Mouse (Mus musculus): ENCODE measurements around the gene Baiap2l1. TPM values are rescaled to one million over a fixed set of nuclear protein-coding genes. Genes with fewer than 3 reads are reported as not detected.
"Not testable (repeated sequence)": the region's sequence is repeated elsewhere in the genome, so short reads cannot be mapped to it uniquely, and the experiment has no call there.

The Baiap2l1 gene
- polyA plus RNA-seq, 1 experiment from 2014 or later = 1.3 TPM

DNA sequence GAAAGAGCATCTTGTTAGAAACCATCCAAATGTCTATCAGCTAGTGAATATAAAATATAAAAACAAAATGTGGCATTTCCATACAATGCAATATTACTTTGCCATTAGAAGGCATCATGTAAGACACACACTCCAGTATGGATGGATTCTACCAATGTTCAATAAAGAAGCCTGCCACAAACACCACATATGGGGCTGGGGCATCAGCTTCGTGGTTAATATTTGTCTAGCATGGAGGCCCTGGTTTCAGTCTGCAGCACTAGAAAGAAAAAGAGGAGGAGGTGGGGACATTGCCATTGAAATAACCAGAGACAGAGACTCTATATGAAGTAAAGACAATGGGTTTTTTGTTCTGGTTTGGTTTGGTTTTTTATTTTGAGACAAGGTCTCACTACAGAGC lies 19.1 kb downstream of the Baiap2l1 start:
- WGBS = 55% methylated on average over 1 of the region's 1 CpGs
- Histone ChIP-seq H3K27ac (no peak overlapping the region), H3K36me3 (replicated peaks) (no peaks in the 10 kb centered on the region), H3K27me3 (replicated peaks) (no peaks in the 10 kb centered on the region), H3K4me3 (no peak overlapping the region), H3K9ac (no peak overlapping the region), H3K4me2 (no peak overlapping the region), H3K4me1 (no peaks in the 10 kb centered on the region), H3K9me3 (no peaks in the 10 kb centered on the region)
- ATAC-seq (replicated peaks) = no peak

GRCm38 (mm10) chr5:144335357-144335756 lies 22.6 kb downstream of the Baiap2l1 start:
- H3K9ac ChIP-seq; H3K36me3 ChIP-seq (replicated peaks); H3K9me3 ChIP-seq; H3K4me2 ChIP-seq; H3K4me1 ChIP-seq; H3K27me3 ChIP-seq (replicated peaks); ATAC-seq (replicated peaks); H3K4me3 ChIP-seq; H3K27ac ChIP-seq: not testable (repeated sequence)
- 78% methylated on average over 6 of the region's 6 CpGs for WGBS

DNA sequence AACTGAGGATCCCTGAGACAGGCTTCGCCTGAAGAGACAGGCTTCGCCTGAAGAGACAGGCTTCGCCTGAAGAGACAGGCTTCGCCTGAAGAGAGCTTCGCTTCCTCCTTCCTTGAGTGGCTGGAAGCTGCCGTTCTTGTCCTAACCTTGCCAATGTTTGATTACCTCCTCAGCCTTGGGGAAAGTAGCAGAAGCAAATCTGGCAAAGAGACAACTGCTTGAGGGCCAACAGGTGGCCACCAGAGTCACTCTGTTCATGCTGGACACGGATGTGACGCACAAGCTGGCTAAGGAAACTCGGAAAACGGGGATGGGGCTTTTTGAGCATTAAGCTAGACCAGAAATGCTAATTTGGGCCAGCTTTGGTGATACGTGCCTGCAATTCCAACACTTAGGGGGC lies 23.9 kb downstream of the Baiap2l1 start:
- no peaks in the 10 kb centered on the region for H3K4me1 ChIP-seq
- no peak overlapping the region for H3K4me3 ChIP-seq
- H3K27me3 ChIP-seq (replicated peaks) = no peaks in the 10 kb centered on the region
- no peaks in the 10 kb centered on the region for H3K9me3 ChIP-seq
- no peak overlapping the region for H3K27ac ChIP-seq
- no peak for ATAC-seq (replicated peaks)
- H3K4me2 ChIP-seq = no peak overlapping the region
- WGBS = 91% methylated on average over 11 of the region's 11 CpGs
- no peaks in the 10 kb centered on the region for H3K36me3 ChIP-seq (replicated peaks)
- H3K9ac ChIP-seq = no peak overlapping the region

DNA sequence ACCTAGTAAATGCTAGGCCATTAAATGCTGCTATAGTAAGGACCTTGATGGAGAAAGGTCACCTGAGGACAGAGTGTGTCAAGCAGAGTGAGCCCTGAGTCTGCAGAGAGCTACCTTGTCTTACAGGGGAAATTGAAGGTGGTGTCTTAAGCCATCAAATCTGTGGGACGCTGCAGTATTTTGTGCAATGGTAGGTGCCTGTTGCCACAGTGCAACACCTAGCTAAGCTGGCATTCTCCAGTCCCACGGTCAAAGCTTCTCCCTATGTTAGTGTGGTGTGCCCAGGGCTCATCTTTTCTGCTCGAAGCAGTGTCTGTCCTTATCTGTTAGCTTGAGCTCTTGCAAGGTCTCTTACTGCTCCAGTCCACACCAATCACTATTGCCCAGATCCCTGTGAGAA lies 35.2 kb downstream of the Baiap2l1 start:
- Histone ChIP-seq H3K27me3 (replicated peaks) (no peaks in the 10 kb centered on the region), H3K9me3 (no peaks in the 10 kb centered on the region), H3K36me3 (replicated peaks) (no peaks in the 10 kb centered on the region), H3K4me3 (no peak overlapping the region), H3K27ac (no peak overlapping the region), H3K4me2 (no peak overlapping the region), H3K9ac (no peak overlapping the region), H3K4me1 (no peaks in the 10 kb centered on the region; the same call in 1 of the 2 replicates)
- ATAC-seq (replicated peaks) = no peak
- WGBS = 86% methylated on average over 3 of the region's 3 CpGs

DNA sequence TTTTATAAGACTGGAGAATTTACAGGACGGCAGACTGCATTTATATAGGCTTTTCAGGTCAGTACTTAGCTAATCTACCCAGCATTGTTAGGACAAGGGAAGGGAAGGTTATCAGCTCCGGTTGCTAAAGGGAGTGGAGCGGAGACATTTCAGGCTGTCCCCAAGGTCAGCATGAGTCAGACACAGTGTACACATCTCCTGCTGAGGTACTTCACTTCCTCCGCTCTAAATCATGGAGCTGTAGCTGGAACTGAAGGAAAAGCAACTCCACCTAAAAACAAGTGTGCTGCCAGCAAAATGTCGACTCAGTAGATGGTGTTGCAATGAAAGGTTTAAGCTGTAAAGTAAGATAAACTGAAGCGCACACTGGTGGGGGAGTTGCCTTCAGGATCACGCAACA lies 36.2 kb downstream of the Baiap2l1 start:
- no peak overlapping the region for H3K4me3 ChIP-seq
- H3K9me3 ChIP-seq = no peaks in the 10 kb centered on the region
- no peak for ATAC-seq (replicated peaks)
- H3K4me1 ChIP-seq = no peaks in the 10 kb centered on the region; the same call in 1 of the 2 replicates
- H3K27me3 ChIP-seq (replicated peaks) = no peaks in the 10 kb centered on the region
- no peak overlapping the region for H3K27ac ChIP-seq
- 81% methylated on average over 7 of the region's 7 CpGs for WGBS
- no peak overlapping the region for H3K9ac ChIP-seq
- no peak overlapping the region for H3K4me2 ChIP-seq
- H3K36me3 ChIP-seq (replicated peaks) = no peaks in the 10 kb centered on the region

GRCm38 (mm10) chr5:144318286-144318685 lies 39.6 kb downstream of the Baiap2l1 start:
- ATAC-seq (replicated peaks) = no peak
- H3K4me1 ChIP-seq = no peaks in the 10 kb centered on the region; the same call in none of the 2 replicates
- H3K27ac ChIP-seq = no peak overlapping the region
- no peak overlapping the region for H3K4me2 ChIP-seq
- no peaks in the 10 kb centered on the region for H3K36me3 ChIP-seq (replicated peaks)
- no peak overlapping the region for H3K9ac ChIP-seq
- no peak overlapping the region for H3K4me3 ChIP-seq
- no peaks in the 10 kb centered on the region for H3K9me3 ChIP-seq
- no peaks in the 10 kb centered on the region for H3K27me3 ChIP-seq (replicated peaks)
- 60% methylated on average over 6 of the region's 6 CpGs for WGBS

DNA sequence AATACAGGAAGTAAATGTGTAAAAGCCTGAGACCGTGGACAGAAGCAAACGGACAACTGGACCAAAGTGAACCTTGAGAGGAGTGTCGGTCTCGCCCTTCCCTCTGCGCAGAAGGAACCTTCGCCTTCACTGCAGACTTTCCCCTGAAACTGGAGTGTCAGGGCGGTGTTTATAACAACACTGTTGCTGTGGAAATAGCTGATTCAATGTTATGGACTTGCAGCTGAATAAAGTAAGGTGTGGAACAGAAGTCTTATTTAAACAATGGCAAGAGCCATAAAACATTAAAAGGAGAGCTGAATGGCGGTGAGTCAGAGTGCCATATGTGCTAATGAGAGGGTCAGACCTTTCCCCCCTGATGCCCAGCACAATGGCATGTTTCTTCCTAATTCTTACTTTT lies 40.5 kb downstream of the Baiap2l1 start:
- Histone ChIP-seq H3K9ac (no peak overlapping the region), H3K27me3 (replicated peaks) (no peaks in the 10 kb centered on the region), H3K36me3 (replicated peaks) (no peaks in the 10 kb centered on the region), H3K4me1 (no peaks in the 10 kb centered on the region; the same call in none of the 2 replicates), H3K9me3 (no peaks in the 10 kb centered on the region), H3K27ac (no peak overlapping the region), H3K4me3 (no peak overlapping the region), H3K4me2 (no peak overlapping the region)
- WGBS = 92% methylated on average over 8 of the region's 8 CpGs
- ATAC-seq (replicated peaks) = no peak

DNA sequence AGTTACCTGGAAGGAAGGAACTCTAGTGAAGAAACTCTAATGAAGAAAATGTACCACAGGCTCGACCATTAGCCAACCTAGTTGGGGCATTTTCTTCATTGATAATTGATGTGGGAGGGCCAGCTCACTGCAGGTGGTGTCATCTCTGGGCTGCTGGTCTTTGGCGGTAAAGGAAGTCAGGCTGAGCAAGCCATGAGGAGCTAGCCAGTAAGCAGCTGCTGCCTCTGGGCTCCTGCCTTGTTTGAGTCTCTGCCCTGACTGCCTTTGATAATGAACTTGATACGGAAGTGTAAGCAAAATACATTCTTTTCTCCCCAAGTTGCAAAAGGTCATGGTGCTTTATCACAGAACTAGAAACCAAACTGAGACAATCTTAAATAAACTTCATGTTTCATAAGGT lies 41.5 kb downstream of the Baiap2l1 start:
- no peaks in the 10 kb centered on the region; the same call in none of the 2 replicates for H3K4me1 ChIP-seq
- no peaks in the 10 kb centered on the region for H3K36me3 ChIP-seq (replicated peaks)
- H3K27me3 ChIP-seq (replicated peaks) = no peaks in the 10 kb centered on the region
- no peak overlapping the region for H3K9ac ChIP-seq
- no peak for ATAC-seq (replicated peaks)
- no peak overlapping the region for H3K4me3 ChIP-seq
- WGBS = 76% methylated on average over 3 of the region's 3 CpGs
- H3K27ac ChIP-seq = no peak overlapping the region
- H3K4me2 ChIP-seq = no peak overlapping the region
- no peaks in the 10 kb centered on the region for H3K9me3 ChIP-seq

GRCm38 (mm10) chr5:144314731-144315494 lies 43.0 kb downstream of the Baiap2l1 start:
- 90% methylated on average over 12 of the region's 12 CpGs for WGBS
- ATAC-seq (replicated peaks) = no peak
- no peaks in the 10 kb centered on the region for H3K9me3 ChIP-seq

GRCm38 (mm10) chr5:144313335-144313734 lies 44.6 kb downstream of the Baiap2l1 start:
- Histone ChIP-seq H3K4me1 (no peaks in the 10 kb centered on the region; the same call in none of the 2 replicates), H3K4me2 (no peak overlapping the region), H3K9me3 (no peaks in the 10 kb centered on the region), H3K4me3 (no peak overlapping the region), H3K36me3 (replicated peaks) (no peaks in the 10 kb centered on the region), H3K27me3 (replicated peaks) (no peaks in the 10 kb centered on the region), H3K9ac (no peak overlapping the region), H3K27ac (no peak overlapping the region)
- 40% methylated on average over 5 of the region's 5 CpGs for WGBS
- no peak for ATAC-seq (replicated peaks)

More at GRCm38 (mm10) chr5:144314731-144315494, 43.0 kb downstream of the Baiap2l1 start:
- no peaks in the 10 kb centered on the region for H3K36me3 ChIP-seq (replicated peaks)
- no peak overlapping the region for H3K4me2 ChIP-seq
- no peak overlapping the region for H3K27ac ChIP-seq
- no peaks in the 10 kb centered on the region for H3K27me3 ChIP-seq (replicated peaks)
- no peak overlapping the region for H3K9ac ChIP-seq
- H3K4me1 ChIP-seq = no peaks in the 10 kb centered on the region; the same call in none of the 2 replicates
- H3K4me3 ChIP-seq = no peak overlapping the region

DNA sequence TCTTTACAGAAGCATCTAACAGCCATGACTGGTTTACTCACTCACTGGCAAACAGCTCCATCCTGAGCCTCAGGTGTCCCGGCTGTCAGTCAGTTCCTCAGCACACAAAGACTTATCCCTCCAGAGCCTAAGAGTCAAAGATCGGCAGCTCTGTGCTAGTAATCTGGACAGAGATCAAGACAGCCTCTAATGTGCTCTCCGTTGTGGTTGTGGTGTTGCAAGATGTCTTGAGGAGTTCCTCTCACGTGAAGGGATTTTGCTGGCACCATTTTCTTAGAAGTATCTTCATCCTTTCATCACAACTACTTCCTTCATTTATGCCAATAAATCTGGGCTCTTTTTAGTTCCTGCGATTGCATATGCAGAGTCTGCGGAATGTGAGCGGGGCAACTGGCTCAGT lies 45.7 kb downstream of the Baiap2l1 start:
- Histone ChIP-seq H3K4me3 (no peak overlapping the region), H3K27ac (no peak overlapping the region), H3K36me3 (replicated peaks) (no peaks in the 10 kb centered on the region), H3K27me3 (replicated peaks) (no peaks in the 10 kb centered on the region), H3K9ac (no peak overlapping the region), H3K9me3 (no peaks in the 10 kb centered on the region), H3K4me2 (no peak overlapping the region), H3K4me1 (no peaks in the 10 kb centered on the region; the same call in 1 of the 2 replicates)
- WGBS = 86% methylated on average over 7 of the region's 7 CpGs
- ATAC-seq (replicated peaks) = no peak

GRCm38 (mm10) chr5:144308929-144309328 lies 49.0 kb downstream of the Baiap2l1 start:
- Histone ChIP-seq H3K27me3 (replicated peaks) (no peaks in the 10 kb centered on the region), H3K4me3 (no peak overlapping the region), H3K27ac (no peak overlapping the region), H3K4me1 (no peaks in the 10 kb centered on the region; the same call in 1 of the 2 replicates), H3K9me3 (no peaks in the 10 kb centered on the region), H3K36me3 (replicated peaks) (no peaks in the 10 kb centered on the region), H3K9ac (no peak overlapping the region), H3K4me2 (no peak overlapping the region)
- WGBS = 69% methylated on average over 4 of the region's 4 CpGs
- no peak for ATAC-seq (replicated peaks)

- ATAC-seq (replicated peaks) = no peak
- H3K4me3 ChIP-seq = no peak overlapping the region
- no peaks in the 10 kb centered on the region for H3K36me3 ChIP-seq (replicated peaks)
- no peak overlapping the region for H3K27ac ChIP-seq
- WGBS = 95% methylated on average over 2 of the region's 2 CpGs
- H3K4me2 ChIP-seq = no peak overlapping the region
- no peaks in the 10 kb centered on the region for H3K27me3 ChIP-seq (replicated peaks)
- no peak overlapping the region for H3K9ac ChIP-seq
- no peaks in the 10 kb centered on the region for H3K4me1 ChIP-seq
- H3K9me3 ChIP-seq = no peaks in the 10 kb centered on the region
Measured at GRCm38 (mm10) chr5:144303071-144303470, 54.8 kb downstream of the Baiap2l1 start.
